10 mouse cellular contexts compared by ENCODE assay signal in genomic region chr4:137765554-137765971, GRCm38 (mm10). TPM values are rescaled to one million over a fixed set of nuclear protein-coding genes. Genes with fewer than 3 reads are reported as not detected.
A peak's percentile ranks its signal among the peaks of the same experiment; 100 is the strongest.
DNase-seq lines count a peak whose midpoint lies in the region; ATAC-seq lines count a peak whose summit lies in the region.
"Had no signal": no experiment of that assay in that cellular context is flagged by ENCODE, and none has a peak within 500 bp of the region (broad histone marks: within the 10 kb centered on the region; RNA-seq: fewer than 3 reads in every experiment).

No protein-coding gene starts in this region.

- H3K36me3 ChIP-seq in heart, embryonic 13.5 days: no peaks in the 10 kb centered on the region
- H3K36me3 ChIP-seq in hindbrain, embryonic 10.5 days: no peaks in the 10 kb centered on the region

- no peak overlapping the region for H3K27ac ChIP-seq in heart, embryonic 13.5 days (replicated peaks)
- peak overlapping the region; percentile 89 for H3K27ac ChIP-seq in hindbrain, embryonic 10.5 days
- H3K27ac ChIP-seq: macrophage had no signal

- no peak overlapping the region for H3K4me3 ChIP-seq in heart, embryonic 13.5 days
- H3K4me3 ChIP-seq in hindbrain, embryonic 10.5 days: no peak overlapping the region

- peaks cover 11% of the 10 kb centered on the region for H3K27me3 ChIP-seq in heart, embryonic 13.5 days (replicated peaks)
- H3K27me3 ChIP-seq in hindbrain, embryonic 10.5 days (ENCODE audit: insufficient read depth, poor library complexity, severe bottlenecking): no peaks in the 10 kb centered on the region

- peaks cover 25% of the 10 kb centered on the region for H3K4me1 ChIP-seq in heart, embryonic 13.5 days
- peaks cover 62% of the 10 kb centered on the region for H3K4me1 ChIP-seq in hindbrain, embryonic 10.5 days (replicated peaks)

- intact Hi-C loops in heart, postnatal 14 days (cut with DNase I): no loop called here
- intact Hi-C loops in left cerebral cortex, postnatal 25 days (cut with DNase I): no loop called here

- no peak overlapping the region for H3K4me2 ChIP-seq in heart, embryonic 13.5 days

- ATAC-seq in heart, embryonic 13.5 days (ENCODE audit: extremely low read depth, insufficient number of reproducible peaks, low FRiP score, low TSS enrichment): no peak

- 40% methylated on average over 7 of the region's 7 CpGs for WGBS in heart, embryonic 13.5 days
- 38% methylated on average over 7 of the region's 7 CpGs for whole genome bisulfite sequencing in hindbrain, embryonic 10.5 days

- H3K9me3 ChIP-seq in heart, embryonic 13.5 days: no peaks in the 10 kb centered on the region
- no peaks in the 10 kb centered on the region for H3K9me3 ChIP-seq in hindbrain, embryonic 10.5 days

- no peak for DNase-seq in heart, postnatal 14 days
- DNase-seq in adrenal gland, postnatal 36 days: peak; percentile 78 to 88
- peak; percentile 53 for DNase-seq in hindbrain, embryonic 10.5 days (ENCODE audit: low spot score)
- peak; percentile 32 to 64 for DNase-seq in left cerebral cortex, postnatal 25 days (ENCODE audit: low spot score in 2 of 2)
- DNase-seq in retina, postnatal 1 day: peak; percentile 81
- DNase-seq in urinary bladder, postnatal 36 days (ENCODE audit: low spot score in 2 of 2): no peak
- DNase-seq in lung, adult 18-20 months: no peak

- 0 out of 2 replicates have a peak overlapping the region, but pooled peaks have one; percentile 33 for H3K9ac ChIP-seq in heart, embryonic 13.5 days

RNA-seq across cellular contexts. Expression of gene Alpl, which starts 30.6 kb away (rescaled TPM):
- 3.3 and 3.8 TPM in 2 replicates for polyA plus RNA-seq in heart, embryonic 13.5 days (2015; fragmentation: Nextera tagmentation; extraction: Ambion mirVana)
- 10 to 100 TPM; 51.5 to 72.3 TPM for total RNA-seq in heart, postnatal 14 days (2021)
- 10 to 100 TPM in 1 of 2 experiments, 1 to 10 TPM in 1; 4.4 to 55.1 TPM for total RNA-seq in adrenal gland, postnatal 36 days (2021)
- polyA plus RNA-seq in hindbrain, embryonic 10.5 days (2016; fragmentation: Nextera tagmentation; extraction: Ambion mirVana): 23.4 and 26.1 TPM in 2 replicates
- total RNA-seq in left cerebral cortex, postnatal 25 days (2021): 1 to 10 TPM; 7.1 to 7.8 TPM
- total RNA-seq: common myeloid progenitor, adult 5-6 weeks had no signal
- polyA plus RNA-seq: macrophage had no signal

Comparison
In these comparisons a context has a peak if more than half of its experiments do, and no peak if none do; other contexts are left out.
1. DNase-seq: peak in adrenal gland, postnatal 36 days (2 of 2), hindbrain, embryonic 10.5 days (single experiment), left cerebral cortex, postnatal 25 days (2 of 2) and retina, postnatal 1 day (single experiment); none in heart, postnatal 14 days (0 of 2), urinary bladder, postnatal 36 days (0 of 2) and lung, adult 18-20 months (0 of 2).